Mouse (Mus musculus): ENCODE measurements around the gene Fkbp2. TPM values are rescaled to one million over a fixed set of nuclear protein-coding genes. Genes with fewer than 3 reads are reported as not detected.

The Fkbp2 gene
- polyA plus RNA-seq (2014; fragmentation: Illumina TruSeq; extraction: RNeasy Lipid Tissue Mini Kit (QIAGEN cat#74804); ENCODE audit: low read depth, low replicate concordance) = 13.6 TPM

DNA sequence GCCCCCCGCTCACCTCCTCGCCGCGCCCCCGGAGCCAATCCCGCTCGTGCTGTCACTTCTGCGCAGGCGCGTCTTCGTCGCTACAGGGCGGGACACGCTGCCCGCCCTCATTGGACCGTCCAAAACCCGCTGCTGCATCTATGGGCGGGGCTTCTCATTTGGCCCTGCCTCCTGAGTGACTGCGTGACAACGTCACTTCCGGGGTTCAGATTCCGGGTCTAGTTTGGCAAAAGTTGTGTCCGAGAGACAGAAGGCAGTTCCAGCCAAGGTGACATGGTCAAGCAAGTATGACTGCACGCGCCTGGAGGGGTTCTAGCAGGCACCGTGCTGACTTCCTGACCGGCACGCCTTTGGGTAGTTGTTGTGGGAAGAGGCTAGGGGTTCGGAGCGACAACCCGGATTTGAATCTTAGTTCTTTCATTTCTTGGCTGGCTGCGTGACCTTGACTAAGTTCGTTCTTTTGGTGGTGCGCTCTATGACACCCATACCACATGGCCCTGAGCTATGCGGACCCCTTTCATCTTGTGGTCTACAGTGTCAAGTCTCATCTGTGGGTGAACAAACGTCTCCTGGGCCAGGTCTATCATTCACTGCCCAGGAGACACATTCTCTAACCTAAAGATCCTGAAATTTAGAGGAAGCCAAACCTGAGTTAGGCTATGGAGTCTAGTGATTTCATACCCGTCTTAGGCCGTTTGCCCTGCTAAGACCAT lies at the start of gene Fkbp2:
TSS of gene Fkbp2 (minus strand) at position 121 of the 713 bp plus-strand sequence.

GRCm38 (mm10) chr19:7019191-7019590 lies 38.9 kb upstream of the Fkbp2 start, which contains the start of gene Fermt3:
TSS of gene Fermt3 (minus strand) at chr19:7019469.

GRCm38 (mm10) chr19:6996006-6996405 lies 15.7 kb upstream of the Fkbp2 start, which contains the start of the genes Nudt22 and Trpt1:
TSS of gene Nudt22 (minus strand) at chr19:6996117.
TSS of gene Trpt1 (plus strand) at chr19:6996131.

DNA sequence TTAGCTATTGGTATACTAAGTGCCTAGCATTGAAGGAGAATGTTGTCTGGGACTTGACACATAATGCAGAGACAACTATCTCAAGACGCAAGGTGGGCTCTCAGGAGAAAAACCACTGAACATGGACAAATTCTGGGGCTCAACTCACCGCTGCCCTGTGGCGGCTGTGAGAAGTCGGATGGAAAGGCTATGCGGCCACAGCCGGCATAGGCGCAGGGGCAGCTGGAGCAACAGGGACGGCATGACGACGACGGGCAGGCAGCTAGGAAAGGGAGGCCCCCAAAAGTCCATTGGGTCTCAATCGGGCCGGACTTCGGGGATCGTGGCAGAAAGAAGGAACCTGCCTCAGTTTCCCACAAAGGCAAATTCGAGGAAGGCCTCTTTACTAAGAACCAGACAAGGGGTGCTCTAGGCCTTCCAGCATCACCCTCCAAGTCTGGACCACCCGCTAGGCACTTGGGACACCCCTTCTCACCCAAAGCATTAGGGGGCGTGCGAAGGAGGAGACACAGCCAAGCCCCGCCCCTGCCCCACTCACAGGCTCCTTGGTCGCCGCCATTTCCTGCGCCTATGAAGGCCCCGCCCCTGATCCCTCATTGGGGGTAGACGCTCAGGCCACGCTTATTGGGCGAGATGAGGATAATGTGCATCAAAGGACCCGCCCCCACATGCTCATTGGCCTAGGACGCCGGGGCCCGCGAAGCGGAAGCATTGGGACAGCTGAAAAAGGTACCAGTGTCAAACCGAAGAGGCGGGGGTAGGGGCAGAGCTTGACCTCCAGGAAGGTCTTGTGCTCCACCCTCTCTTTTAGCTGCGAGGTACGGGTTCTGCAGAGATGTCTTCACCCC lies 11.9 kb upstream of the Fkbp2 start, which contains the start of gene Dnajc4:
TSS of gene Dnajc4 (minus strand) at position 562 of the 848 bp plus-strand sequence.

DNA sequence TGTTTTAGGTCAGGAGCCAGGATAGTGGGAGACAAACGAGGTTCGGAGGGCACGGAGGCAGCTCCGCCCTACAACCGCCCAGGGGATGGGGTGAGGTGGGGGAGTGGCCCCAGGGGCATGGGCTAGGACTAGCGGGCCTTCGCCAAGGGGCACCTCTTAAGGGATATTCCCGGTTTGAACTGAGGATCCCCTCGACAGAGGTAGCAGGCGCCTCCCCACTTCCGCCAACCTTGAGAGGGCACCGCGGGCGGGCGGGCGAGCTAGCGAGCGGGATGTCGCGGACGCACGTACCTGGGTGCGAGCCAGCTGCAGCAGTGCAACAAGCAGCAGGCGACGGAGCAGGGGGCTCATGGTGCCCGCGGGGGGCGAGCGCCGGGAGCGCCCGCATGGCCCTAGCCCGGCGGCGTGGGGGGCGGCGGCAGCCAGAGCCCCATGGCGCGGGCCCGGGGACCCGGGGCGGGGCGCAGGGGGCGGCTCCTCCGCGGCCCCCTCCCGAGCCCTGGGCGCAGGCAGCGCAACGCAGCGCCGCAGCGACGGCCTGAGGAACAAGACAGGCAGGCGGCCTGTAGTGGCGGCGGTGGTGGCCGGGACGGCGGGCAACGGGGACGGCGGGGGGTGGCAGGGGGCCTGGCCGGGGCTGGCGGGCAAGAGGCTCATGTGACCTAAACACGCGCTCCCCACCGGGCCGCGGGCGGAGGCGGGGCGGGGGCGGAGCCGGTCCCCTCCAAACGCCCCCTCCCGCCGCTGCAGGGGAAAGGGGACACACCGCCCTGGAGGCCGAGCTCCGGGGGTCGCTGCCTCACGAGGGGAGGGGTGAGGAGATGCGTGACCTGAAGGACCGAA lies 7.0 kb upstream of the Fkbp2 start, which contains the start of gene Vegfb:
TSS of gene Vegfb (minus strand) at position 591 of the 843 bp plus-strand sequence.

GRCm38 (mm10) chr19:6975537-6976521 lies 4.5 kb downstream of the Fkbp2 start, which contains the start of gene Plcb3:
TSS of gene Plcb3 (minus strand) at chr19:6976470.

DNA sequence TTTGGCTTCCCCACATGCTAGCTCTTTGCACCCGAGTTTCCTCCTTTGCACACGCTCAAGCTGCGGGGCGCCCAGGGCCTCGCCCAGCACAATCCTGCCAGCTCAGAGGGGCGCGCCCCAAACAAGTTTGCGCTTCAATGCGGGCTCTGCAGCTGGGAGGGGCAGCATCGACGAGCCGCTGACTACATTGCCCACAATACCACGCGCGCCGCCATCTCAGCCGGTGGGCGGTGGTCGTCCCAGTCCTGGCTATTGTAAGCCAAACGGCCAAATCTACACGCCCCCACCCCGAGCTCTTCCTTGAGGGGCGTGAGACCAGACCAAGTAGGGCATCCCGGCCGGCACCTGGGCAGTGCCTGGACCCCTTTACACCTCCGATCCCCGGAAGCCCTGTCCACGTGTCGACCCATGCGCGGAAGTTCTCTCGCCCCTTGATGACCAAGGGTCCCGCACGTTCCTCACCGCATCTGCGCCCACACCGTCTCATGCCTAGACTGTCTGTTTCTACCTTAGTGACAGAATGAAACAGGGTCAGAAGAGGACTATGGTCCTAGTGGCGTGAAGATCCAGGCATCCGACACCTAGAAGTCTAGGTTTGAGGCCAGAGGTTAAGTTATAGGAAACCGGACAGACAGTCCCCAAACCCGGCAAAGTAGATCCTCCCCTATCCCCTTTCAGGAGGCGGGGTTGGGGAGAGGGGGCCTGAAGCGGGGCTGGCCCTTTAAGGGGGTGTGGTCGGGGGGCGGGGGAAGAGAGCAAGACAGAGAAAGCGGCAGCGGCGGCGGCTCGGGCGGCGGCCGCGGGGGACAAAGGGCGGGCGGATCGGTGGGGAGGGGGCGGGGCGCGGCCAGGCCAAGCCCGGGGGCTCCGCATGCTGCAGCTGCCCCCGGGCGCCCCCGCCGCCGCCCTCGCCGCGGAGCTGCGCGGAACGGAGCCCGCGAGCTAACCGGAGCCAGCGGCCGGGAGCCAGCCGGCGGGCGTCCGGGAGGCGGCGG lies 5.8 kb downstream of the Fkbp2 start, which contains the start of gene Ppp1r14b:
TSS of gene Ppp1r14b (plus strand) at position 758 of the 995 bp plus-strand sequence.

DNA sequence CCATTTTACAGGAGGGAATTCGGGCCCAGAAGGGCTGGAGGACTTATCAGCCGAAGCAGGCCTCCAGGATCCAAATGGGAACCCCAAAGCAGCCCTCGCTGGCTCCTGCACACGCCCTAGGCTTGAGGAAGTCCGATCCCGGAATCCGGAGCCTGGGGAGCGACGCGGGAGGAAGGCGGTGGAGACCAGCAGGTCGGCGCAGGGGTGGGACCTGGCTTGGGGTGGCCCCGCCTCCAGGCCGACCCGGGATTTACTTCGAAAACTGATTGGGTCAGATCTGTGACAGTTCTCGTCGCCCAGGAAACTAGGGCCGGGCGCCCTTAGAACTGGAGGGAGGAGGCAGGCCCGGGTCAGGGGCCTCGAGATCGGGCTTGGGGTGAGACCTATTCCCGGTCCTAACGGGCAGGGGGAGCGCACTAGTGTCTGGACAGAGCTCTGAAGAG lies 38.0 kb downstream of the Fkbp2 start, which contains the start of gene Gpr137:
TSS of gene Gpr137 (minus strand) at position 232 of the 443 bp plus-strand sequence.

GRCm38 (mm10) chr19:6941372-6942248 lies 38.7 kb downstream of the Fkbp2 start, which contains the start of gene Bad:
TSS of gene Bad (plus strand) at chr19:6941861.

GRCm38 (mm10) chr19:6934195-6934977 lies 45.9 kb downstream of the Fkbp2 start, which contains the start of gene Kcnk4:
TSS of gene Kcnk4 (minus strand) at chr19:6934515.

Other genes starting within 250 kb of the Fkbp2 start
- gene Rps6ka4, start 139.9 kb downstream of the Fkbp2 start, polyA plus RNA-seq (2014; fragmentation: Illumina TruSeq; extraction: RNeasy Lipid Tissue Mini Kit (QIAGEN cat#74804); ENCODE audit: low read depth, low replicate concordance) = not detected
- not detected for gene Ccdc88b, start 122.3 kb downstream of the Fkbp2 start, polyA plus RNA-seq (2014; fragmentation: Illumina TruSeq; extraction: RNeasy Lipid Tissue Mini Kit (QIAGEN cat#74804); ENCODE audit: low read depth, low replicate concordance)
- 17.5 TPM for gene Trmt112, start 70.8 kb downstream of the Fkbp2 start, polyA plus RNA-seq (2014; fragmentation: Illumina TruSeq; extraction: RNeasy Lipid Tissue Mini Kit (QIAGEN cat#74804); ENCODE audit: low read depth, low replicate concordance)
- gene Prdx5, start 70.4 kb downstream of the Fkbp2 start, polyA plus RNA-seq (2014; fragmentation: Illumina TruSeq; extraction: RNeasy Lipid Tissue Mini Kit (QIAGEN cat#74804); ENCODE audit: low read depth, low replicate concordance) = 192 TPM
- 2.4 TPM for gene Esrra, start 58.7 kb downstream of the Fkbp2 start, polyA plus RNA-seq (2014; fragmentation: Illumina TruSeq; extraction: RNeasy Lipid Tissue Mini Kit (QIAGEN cat#74804); ENCODE audit: low read depth, low replicate concordance)
- gene Catsperz, start 55.1 kb downstream of the Fkbp2 start, polyA plus RNA-seq (2014; fragmentation: Illumina TruSeq; extraction: RNeasy Lipid Tissue Mini Kit (QIAGEN cat#74804); ENCODE audit: low read depth, low replicate concordance) = not detected
- gene Kcnk4, start 46.0 kb downstream of the Fkbp2 start, polyA plus RNA-seq (2014; fragmentation: Illumina TruSeq; extraction: RNeasy Lipid Tissue Mini Kit (QIAGEN cat#74804); ENCODE audit: low read depth, low replicate concordance) = not detected
- 1.1 TPM for gene Bad, start 38.6 kb downstream of the Fkbp2 start, polyA plus RNA-seq (2014; fragmentation: Illumina TruSeq; extraction: RNeasy Lipid Tissue Mini Kit (QIAGEN cat#74804); ENCODE audit: low read depth, low replicate concordance)
- gene Gpr137, start 38.0 kb downstream of the Fkbp2 start, polyA plus RNA-seq (2014; fragmentation: Illumina TruSeq; extraction: RNeasy Lipid Tissue Mini Kit (QIAGEN cat#74804); ENCODE audit: low read depth, low replicate concordance) = not detected
- gene Ppp1r14b, start 5.5 kb downstream of the Fkbp2 start, polyA plus RNA-seq (2014; fragmentation: Illumina TruSeq; extraction: RNeasy Lipid Tissue Mini Kit (QIAGEN cat#74804); ENCODE audit: low read depth, low replicate concordance) = 4.0 TPM
- 1.8 TPM for gene Plcb3, start 4.0 kb downstream of the Fkbp2 start, polyA plus RNA-seq (2014; fragmentation: Illumina TruSeq; extraction: RNeasy Lipid Tissue Mini Kit (QIAGEN cat#74804); ENCODE audit: low read depth, low replicate concordance)
- gene Vegfb, start 7.2 kb upstream of the Fkbp2 start, polyA plus RNA-seq (2014; fragmentation: Illumina TruSeq; extraction: RNeasy Lipid Tissue Mini Kit (QIAGEN cat#74804); ENCODE audit: low read depth, low replicate concordance) = 10.3 TPM
- gene Dnajc4, start 12.1 kb upstream of the Fkbp2 start, polyA plus RNA-seq (2014; fragmentation: Illumina TruSeq; extraction: RNeasy Lipid Tissue Mini Kit (QIAGEN cat#74804); ENCODE audit: low read depth, low replicate concordance) = not detected
- not detected for gene Nudt22, start 15.6 kb upstream of the Fkbp2 start, polyA plus RNA-seq (2014; fragmentation: Illumina TruSeq; extraction: RNeasy Lipid Tissue Mini Kit (QIAGEN cat#74804); ENCODE audit: low read depth, low replicate concordance)
- not detected for gene Trpt1, start 15.6 kb upstream of the Fkbp2 start, polyA plus RNA-seq (2014; fragmentation: Illumina TruSeq; extraction: RNeasy Lipid Tissue Mini Kit (QIAGEN cat#74804); ENCODE audit: low read depth, low replicate concordance)
- not detected for gene Fermt3, start 39.0 kb upstream of the Fkbp2 start, polyA plus RNA-seq (2014; fragmentation: Illumina TruSeq; extraction: RNeasy Lipid Tissue Mini Kit (QIAGEN cat#74804); ENCODE audit: low read depth, low replicate concordance)
- 47.9 TPM for gene Stip1, start 59.5 kb upstream of the Fkbp2 start, polyA plus RNA-seq (2014; fragmentation: Illumina TruSeq; extraction: RNeasy Lipid Tissue Mini Kit (QIAGEN cat#74804); ENCODE audit: low read depth, low replicate concordance)
- gene Macrod1, start 76.3 kb upstream of the Fkbp2 start, polyA plus RNA-seq (2014; fragmentation: Illumina TruSeq; extraction: RNeasy Lipid Tissue Mini Kit (QIAGEN cat#74804); ENCODE audit: low read depth, low replicate concordance) = 3.9 TPM
- gene Flrt1, start 125.2 kb upstream of the Fkbp2 start, polyA plus RNA-seq (2014; fragmentation: Illumina TruSeq; extraction: RNeasy Lipid Tissue Mini Kit (QIAGEN cat#74804); ENCODE audit: low read depth, low replicate concordance) = 5.8 TPM
- 21.5 TPM for gene Otub1, start 225.8 kb upstream of the Fkbp2 start, polyA plus RNA-seq (2014; fragmentation: Illumina TruSeq; extraction: RNeasy Lipid Tissue Mini Kit (QIAGEN cat#74804); ENCODE audit: low read depth, low replicate concordance)
- gene Cox8a, start 237.1 kb upstream of the Fkbp2 start, polyA plus RNA-seq (2014; fragmentation: Illumina TruSeq; extraction: RNeasy Lipid Tissue Mini Kit (QIAGEN cat#74804); ENCODE audit: low read depth, low replicate concordance) = 184 TPM